Mouse (Mus musculus): ENCODE measurements at regions not wholly inside any gene's neighbourhood (a gene's known extent, or its start where the extent isn't known, plus 50 kb on each side); places are given as distances from the start of the nearest gene placed in this dataset.

GRCm38 (mm10) chr5:112039645-112040372 is 212.5 kb downstream of the Cryba4 start:
- no peak overlapping the region for H3K27ac ChIP-seq (ENCODE audit: insufficient read depth, low read length)
- H3K36me3 ChIP-seq (ENCODE audit: control insufficient read depth, insufficient read depth, low read length, poor library complexity, severe bottlenecking) = no peaks in the 10 kb centered on the region
- H3K27me3 ChIP-seq (ENCODE audit: control insufficient read depth, insufficient read depth, low read length, poor library complexity, severe bottlenecking) = no peaks in the 10 kb centered on the region
- no peaks in the 10 kb centered on the region for H3K4me1 ChIP-seq (ENCODE audit: control insufficient read depth, insufficient read depth, low read length)
- H3K4me3 ChIP-seq (ENCODE audit: low read depth, low read length) = no peak overlapping the region
- no peak for TF ChIP-seq CTCF (IDR thresholded peaks at IDR 0.05; ENCODE audit: low read depth, low read length)
- no peak for TF ChIP-seq EP300 (IDR thresholded peaks at IDR 0.05; ENCODE audit: insufficient read depth, low read depth, low read length)
- no peak for TF ChIP-seq POLR2A (IDR thresholded peaks at IDR 0.05; ENCODE audit: insufficient read depth, low read length)
- no peaks in the 10 kb centered on the region for H3K9me3 ChIP-seq (replicated peaks; ENCODE audit: control insufficient read depth, insufficient read depth, low read length, poor library complexity, severe bottlenecking)
- no peak overlapping the region for H3K9ac ChIP-seq (ENCODE audit: low read depth, poor library complexity, severe bottlenecking)

- no peaks in the 10 kb centered on the region for H3K4me1 ChIP-seq (ENCODE audit: control insufficient read depth, insufficient read depth, low read length)
- no peak overlapping the region for H3K9ac ChIP-seq (ENCODE audit: low read depth, poor library complexity, severe bottlenecking)
- H3K27me3 ChIP-seq (ENCODE audit: control insufficient read depth, insufficient read depth, low read length, poor library complexity, severe bottlenecking) = no peaks in the 10 kb centered on the region
- no peaks in the 10 kb centered on the region for H3K9me3 ChIP-seq (replicated peaks; ENCODE audit: control insufficient read depth, insufficient read depth, low read length, poor library complexity, severe bottlenecking)
- TF ChIP-seq POLR2A (IDR thresholded peaks at IDR 0.05; ENCODE audit: insufficient read depth, low read length) = no peak
- no peak for TF ChIP-seq EP300 (IDR thresholded peaks at IDR 0.05; ENCODE audit: insufficient read depth, low read depth, low read length)
- H3K27ac ChIP-seq (ENCODE audit: insufficient read depth, low read length) = no peak overlapping the region
- no peaks in the 10 kb centered on the region for H3K36me3 ChIP-seq (ENCODE audit: control insufficient read depth, insufficient read depth, low read length, poor library complexity, severe bottlenecking)
- no peak overlapping the region for H3K4me3 ChIP-seq (ENCODE audit: low read depth, low read length)
Observed at GRCm38 (mm10) chr5:112040678-112041077, 211.6 kb downstream of the Cryba4 start.

DNA sequence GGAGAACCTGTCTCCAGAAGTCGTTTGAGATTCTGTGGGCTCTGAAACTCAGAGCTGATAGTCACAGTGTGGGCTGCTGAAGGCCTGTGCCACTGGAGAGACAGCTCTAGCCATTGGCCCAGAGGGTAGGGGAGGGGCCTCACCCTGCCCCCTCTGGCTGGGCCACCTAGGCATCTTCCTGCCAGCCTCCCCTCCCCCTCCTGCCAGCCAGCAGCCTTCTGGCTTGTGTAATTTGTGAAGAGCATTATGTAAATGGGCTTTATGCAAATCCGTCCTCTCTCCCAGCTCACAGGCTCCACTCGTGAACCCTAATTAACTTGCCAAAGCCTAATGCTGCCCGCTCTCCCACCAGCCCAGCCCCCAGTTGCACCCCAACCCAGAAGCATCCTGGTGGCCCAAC is 211.0 kb downstream of the Cryba4 start:
- Histone ChIP-seq H3K27ac (ENCODE audit: insufficient read depth, low read length) (no peak overlapping the region), H3K9me3 (replicated peaks; ENCODE audit: control insufficient read depth, insufficient read depth, low read length, poor library complexity, severe bottlenecking) (no peaks in the 10 kb centered on the region), H3K4me1 (ENCODE audit: control insufficient read depth, insufficient read depth, low read length) (no peaks in the 10 kb centered on the region), H3K4me3 (ENCODE audit: low read depth, low read length) (no peak overlapping the region), H3K27me3 (ENCODE audit: control insufficient read depth, insufficient read depth, low read length, poor library complexity, severe bottlenecking) (no peaks in the 10 kb centered on the region), H3K9ac (ENCODE audit: low read depth, poor library complexity, severe bottlenecking) (no peak overlapping the region), H3K36me3 (ENCODE audit: control insufficient read depth, insufficient read depth, low read length, poor library complexity, severe bottlenecking) (no peaks in the 10 kb centered on the region)
- no peak for TF ChIP-seq POLR2A (IDR thresholded peaks at IDR 0.05; ENCODE audit: insufficient read depth, low read length)
- TF ChIP-seq CTCF (IDR thresholded peaks at IDR 0.05; ENCODE audit: low read depth, low read length) = no peak
- no peak for TF ChIP-seq EP300 (IDR thresholded peaks at IDR 0.05; ENCODE audit: insufficient read depth, low read depth, low read length)

DNA sequence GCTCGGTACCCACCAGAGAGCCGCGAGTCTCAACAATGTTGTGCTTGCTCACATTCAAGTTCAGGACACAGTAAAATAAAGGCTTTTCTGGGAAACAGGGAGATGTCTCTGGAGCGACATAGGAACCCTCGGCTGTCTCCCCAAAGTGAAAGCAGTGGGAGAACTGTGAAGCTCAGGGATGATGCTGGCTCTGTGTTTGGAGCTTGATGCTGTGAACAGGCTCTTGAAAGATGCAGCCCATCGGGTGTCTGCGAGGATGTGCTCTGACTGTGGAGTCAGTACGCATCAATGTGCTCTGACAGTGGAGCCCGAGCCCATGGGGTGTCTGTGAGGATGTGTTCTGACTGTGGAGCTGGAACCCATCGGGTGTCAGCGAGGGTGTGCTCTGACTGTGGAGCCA is 210.1 kb downstream of the Cryba4 start:
- Histone ChIP-seq H3K9ac (ENCODE audit: low read depth, poor library complexity, severe bottlenecking) (no peak overlapping the region), H3K9me3 (replicated peaks; ENCODE audit: control insufficient read depth, insufficient read depth, low read length, poor library complexity, severe bottlenecking) (no peaks in the 10 kb centered on the region), H3K36me3 (ENCODE audit: control insufficient read depth, insufficient read depth, low read length, poor library complexity, severe bottlenecking) (no peaks in the 10 kb centered on the region), H3K27me3 (ENCODE audit: control insufficient read depth, insufficient read depth, low read length, poor library complexity, severe bottlenecking) (no peaks in the 10 kb centered on the region), H3K4me1 (ENCODE audit: control insufficient read depth, insufficient read depth, low read length) (no peaks in the 10 kb centered on the region), H3K4me3 (ENCODE audit: low read depth, low read length) (no peak overlapping the region), H3K27ac (ENCODE audit: insufficient read depth, low read length) (no peak overlapping the region)
- TF ChIP-seq EP300 (IDR thresholded peaks at IDR 0.05; ENCODE audit: insufficient read depth, low read depth, low read length) (no peak), CTCF (IDR thresholded peaks at IDR 0.05; ENCODE audit: low read depth, low read length) (no peak), POLR2A (IDR thresholded peaks at IDR 0.05; ENCODE audit: insufficient read depth, low read length) (no peak)

DNA sequence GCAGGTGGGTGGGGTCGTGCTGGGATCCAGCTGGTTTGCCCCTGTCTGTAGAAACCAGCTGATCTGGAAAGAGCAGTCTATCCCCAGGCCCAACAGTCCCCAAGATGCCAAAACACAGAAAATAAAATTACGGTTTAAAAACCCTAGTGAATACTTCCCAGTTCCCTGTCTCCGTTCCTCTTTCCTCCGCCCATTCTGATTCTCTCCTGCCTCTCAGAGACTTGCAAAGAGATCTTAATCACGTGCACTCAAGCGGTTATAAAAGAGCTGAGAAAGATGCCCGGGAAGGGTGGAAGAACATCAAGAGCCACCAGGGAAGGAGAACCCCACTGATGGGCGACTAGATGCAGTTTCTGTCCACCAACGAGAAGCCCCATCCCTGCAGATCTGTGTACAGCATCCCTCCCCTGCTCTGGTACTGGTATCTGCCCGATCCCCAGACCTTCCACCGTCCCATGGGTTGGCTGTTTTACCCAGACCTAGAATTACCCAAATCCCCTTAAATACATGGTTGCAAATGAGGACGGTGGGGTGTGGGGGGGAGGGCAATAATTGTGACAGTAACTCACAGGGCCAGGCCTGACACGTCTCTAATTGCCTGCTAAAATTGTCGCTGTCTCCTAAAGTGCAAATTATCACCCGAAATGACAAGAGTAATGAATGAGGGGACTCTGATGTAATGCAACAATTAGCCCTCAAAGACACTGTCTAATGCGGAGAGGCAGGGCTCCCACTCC is 202.1 kb downstream of the Cryba4 start:
- TF ChIP-seq EP300 (IDR thresholded peaks at IDR 0.05; ENCODE audit: insufficient read depth, low read depth, low read length) (0 out of 2 replicates have a peak, but pooled peaks have one; percentile 70), POLR2A (IDR thresholded peaks at IDR 0.05; ENCODE audit: insufficient read depth, low read length) (no peak), CTCF (IDR thresholded peaks at IDR 0.05; ENCODE audit: low read depth, low read length) (no peak)
- no peak overlapping the region for H3K27ac ChIP-seq (ENCODE audit: insufficient read depth, low read length)
- H3K4me1 ChIP-seq (ENCODE audit: control insufficient read depth, insufficient read depth, low read length) = peaks cover 4% of the 10 kb centered on the region
- no peaks in the 10 kb centered on the region for H3K27me3 ChIP-seq (ENCODE audit: control insufficient read depth, insufficient read depth, low read length, poor library complexity, severe bottlenecking)
- H3K4me3 ChIP-seq (ENCODE audit: low read depth, low read length) = no peak overlapping the region
- H3K9ac ChIP-seq (ENCODE audit: low read depth, poor library complexity, severe bottlenecking) = no peak overlapping the region
- H3K36me3 ChIP-seq (ENCODE audit: control insufficient read depth, insufficient read depth, low read length, poor library complexity, severe bottlenecking) = no peaks in the 10 kb centered on the region
- H3K9me3 ChIP-seq (replicated peaks; ENCODE audit: control insufficient read depth, insufficient read depth, low read length, poor library complexity, severe bottlenecking) = no peaks in the 10 kb centered on the region

DNA sequence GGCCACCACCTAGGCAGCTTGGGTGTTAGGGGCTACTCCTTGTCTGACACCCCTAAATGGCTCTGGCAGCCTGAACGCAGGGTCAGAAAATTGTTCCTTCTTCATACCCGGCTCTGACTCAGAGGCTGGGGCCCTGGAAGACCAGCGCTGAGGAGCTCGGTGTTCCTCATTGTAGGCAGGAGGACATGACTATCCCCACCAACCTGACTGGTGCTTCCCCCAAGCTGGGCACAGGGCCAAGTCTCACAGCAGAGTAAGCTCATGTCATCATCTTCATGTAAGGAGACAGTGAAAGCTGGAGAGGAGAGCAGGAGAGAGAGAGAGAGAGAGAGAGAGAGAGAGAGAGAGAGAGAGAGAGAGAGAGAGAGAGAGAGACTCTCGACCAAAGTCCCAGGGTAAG is 201.4 kb downstream of the Cryba4 start:
- Histone ChIP-seq H3K9ac (ENCODE audit: low read depth, poor library complexity, severe bottlenecking) (no peak overlapping the region), H3K36me3 (ENCODE audit: control insufficient read depth, insufficient read depth, low read length, poor library complexity, severe bottlenecking) (no peaks in the 10 kb centered on the region), H3K4me3 (ENCODE audit: low read depth, low read length) (no peak overlapping the region), H3K27ac (ENCODE audit: insufficient read depth, low read length) (no peak overlapping the region), H3K9me3 (replicated peaks; ENCODE audit: control insufficient read depth, insufficient read depth, low read length, poor library complexity, severe bottlenecking) (no peaks in the 10 kb centered on the region), H3K4me1 (ENCODE audit: control insufficient read depth, insufficient read depth, low read length) (peaks cover 4% of the 10 kb centered on the region), H3K27me3 (ENCODE audit: control insufficient read depth, insufficient read depth, low read length, poor library complexity, severe bottlenecking) (no peaks in the 10 kb centered on the region)
- TF ChIP-seq EP300 (IDR thresholded peaks at IDR 0.05; ENCODE audit: insufficient read depth, low read depth, low read length) (no peak), CTCF (IDR thresholded peaks at IDR 0.05; ENCODE audit: low read depth, low read length) (no peak)
